Mouse (Mus musculus) heart, embryonic 14.5 days (tissue): ENCODE measurements around the gene Map3k3. TPM values are rescaled to one million over a fixed set of nuclear protein-coding genes. Genes with fewer than 3 reads are reported as not detected.
"Not testable (repeated sequence)": the region's sequence is repeated elsewhere in the genome, so short reads cannot be mapped to it uniquely, and the experiment has no call there.

Experiments used
- ATAC-seq: fragments of 200-750 bp; cut with Nextera tagmentation; 2 replicates; pipeline ENCODE4 v1.8.0; 2017; ENCODE audit warnings: low read depth, moderate TSS enrichment; ENCODE audit not compliant: insufficient number of reproducible peaks, insufficient read depth, low FRiP score
- H3K27ac ChIP-seq, 2 experiments: fragments of 200-500 bp in 1 of 2; fragments of 300-500 bp in 1 of 2; sonication (generic) in 1 of 2; replicated peaks in 1 of 2; 2 replicates each; pipeline ENCODE4 v1.5.1; 2012 to 2014; ENCODE audit warnings: low read depth in 2 of 2, low read length in 2 of 2, control low read depth in 1 of 2, mild to moderate bottlenecking in 1 of 2, mixed read lengths in 1 of 2; ENCODE audit not compliant: control insufficient read depth in 1 of 2, insufficient read depth in 1 of 2
- H3K27me3 ChIP-seq: fragments of 300-500 bp; sonication (generic); 2 replicates; pipeline ENCODE4 v1.6.1; 2014; ENCODE audit warnings: mild to moderate bottlenecking, low read length, control low read depth; ENCODE audit not compliant: control insufficient read depth, insufficient read depth
- H3K36me3 ChIP-seq: fragments of 300-500 bp; sonication (generic); 2 replicates; pipeline ENCODE4 v1.6.1; 2014; ENCODE audit warnings: mild to moderate bottlenecking, control low read depth, low read length, mixed read lengths; ENCODE audit not compliant: control insufficient read depth, insufficient read depth
- H3K4me1 ChIP-seq, 2 experiments: fragments of 200-500 bp in 1 of 2; fragments of 300-500 bp in 1 of 2; sonication (generic) in 1 of 2; 2 replicates each; pipeline ENCODE4 v1.6.1; 2012 to 2014; ENCODE audit warnings: low read length in 2 of 2, control low read depth in 1 of 2, mixed read lengths in 1 of 2; ENCODE audit not compliant: control insufficient read depth in 2 of 2, insufficient read depth in 2 of 2
- H3K4me2 ChIP-seq: fragments of 300-500 bp; sonication (generic); 2 replicates; pipeline ENCODE4 v1.6.1; 2014; ENCODE audit warnings: mild to moderate bottlenecking, low read length
- H3K4me3 ChIP-seq, 2 experiments: fragments of 200-500 bp in 1 of 2; fragments of 300-500 bp in 1 of 2; sonication (generic) in 1 of 2; 2 replicates each; pipeline ENCODE4 v1.5.1; 2012 to 2014; ENCODE audit warnings: low read length in 2 of 2, mild to moderate bottlenecking in 2 of 2, control low read depth in 1 of 2, low read depth in 1 of 2, moderate library complexity in 1 of 2; ENCODE audit not compliant: control insufficient read depth in 1 of 2, insufficient read depth in 1 of 2
- H3K9ac ChIP-seq: fragments of 300-500 bp; sonication (generic); 2 replicates; pipeline ENCODE4 v1.6.1; 2014; ENCODE audit warnings: mild to moderate bottlenecking, low read length
- H3K9me3 ChIP-seq: fragments of 300-500 bp; sonication (generic); 2 replicates; pipeline ENCODE4 v1.6.1; 2016; ENCODE audit warnings: low read length, control low read depth; ENCODE audit not compliant: control insufficient read depth
- WGBS: fragments of 180-500 bp; shearing (Covaris S2); extraction: QIAGEN DNeasy Blood & Tissue Kit; methylation state at CpG from one replicate; pipeline ENCODE4 v1.1.7; 2014; 5-methylcytosine and 5-hydroxymethylcytosine counted together
- polyA plus RNA-seq: library from polyadenylated mRNA; unstranded; fragments of >200 nt; fragmentation: Nextera tagmentation; extraction: Ambion mirVana; gene quantifications from 2 replicates; pipeline ENCODE4 v1.2.1, GENCODE M21; 2014

Gene Map3k3
- polyA plus RNA-seq, 1 experiment from 2014 or later: 28.6 TPM

- H3K27ac ChIP-seq: no peak overlapping the region
- ATAC-seq: no peak
- no peak overlapping the region for H3K4me2 ChIP-seq
- no peak overlapping the region for H3K9ac ChIP-seq
- peaks cover 15% of the 10 kb centered on the region for H3K36me3 ChIP-seq
- H3K4me1 ChIP-seq: peaks cover 2 to 8% of the 10 kb centered on the region in 2 experiments; a peak in 2 of 4 replicates
- no peaks in the 10 kb centered on the region for H3K9me3 ChIP-seq
- no peak overlapping the region for H3K4me3 ChIP-seq
- WGBS: 82% methylated on average over 5 of the region's 5 CpGs
- H3K27me3 ChIP-seq: no peaks in the 10 kb centered on the region
Measured at GRCm38 (mm10) chr11:106063756-106064155, 20.7 kb upstream of the Map3k3 start.

- Histone ChIP-seq H3K27me3 (no peaks in the 10 kb centered on the region), H3K9me3 (no peaks in the 10 kb centered on the region), H3K4me3 (peak overlapping the region; percentile 75 to 79), H3K36me3 (peaks cover 6% of the 10 kb centered on the region; the same call in 1 of the 2 replicates), H3K4me2 (peak overlapping the region; percentile 90), H3K4me1 (peaks cover 2 to 8% of the 10 kb centered on the region in 2 experiments; a peak in 2 of 4 replicates), H3K9ac (peak overlapping the region; percentile 87), H3K27ac (no peak overlapping the region)
- 42% methylated on average over 18 of the region's 18 CpGs for WGBS
- no peak for ATAC-seq
Measured at GRCm38 (mm10) chr11:106065073-106065922, 19.1 kb upstream of the Map3k3 start.

GRCm38 (mm10) chr11:106065923-106066571 is 18.4 kb upstream of the Map3k3 start, which contains the start of gene Taco1:
Gene Taco1 (plus strand): TSS chr11:106066061.
- Histone ChIP-seq H3K27ac (peak within 1 kb of the TSS; percentile 88 to 95), H3K4me3 (peak within 1 kb of the TSS; percentile 75 to 79), H3K4me2 (peak within 1 kb of the TSS; percentile 90), H3K36me3 (peaks cover 10% of the 10 kb centered on the region), H3K9me3 (no peaks in the 10 kb centered on the region), H3K27me3 (no peaks in the 10 kb centered on the region), H3K4me1 (peaks cover 2 to 8% of the 10 kb centered on the region in 2 experiments; a peak in 2 of 4 replicates), H3K9ac (peak within 1 kb of the TSS; percentile 87)
- peak; percentile 95 for ATAC-seq
- under 1% methylated on average over 49 of the region's 49 CpGs for whole genome bisulfite sequencing

GRCm38 (mm10) chr11:106066616-106067015 is 17.8 kb upstream of the Map3k3 start:
- H3K4me1 ChIP-seq, H3K27me3 ChIP-seq, H3K9me3 ChIP-seq, ATAC-seq: not testable (repeated sequence)
- H3K4me2 ChIP-seq: peak overlapping the region; percentile 90
- 13% methylated on average over 23 of the region's 23 CpGs for WGBS
- H3K4me3 ChIP-seq: peak overlapping the region; percentile 75 to 79
- peaks cover 15% of the 10 kb centered on the region for H3K36me3 ChIP-seq
- peak overlapping the region; percentile 87 for H3K9ac ChIP-seq
- peak overlapping the region; percentile 88 to 95 for H3K27ac ChIP-seq

GRCm38 (mm10) chr11:106073774-106074173 is 10.6 kb upstream of the Map3k3 start:
- ATAC-seq: no peak
- Histone ChIP-seq H3K36me3 (peaks cover 48% of the 10 kb centered on the region), H3K27me3 (no peaks in the 10 kb centered on the region), H3K9me3 (no peaks in the 10 kb centered on the region), H3K9ac (no peak overlapping the region), H3K4me2 (no peak overlapping the region), H3K27ac (no peak overlapping the region), H3K4me3 (no peak overlapping the region), H3K4me1 (no peaks in the 10 kb centered on the region)
- 79% methylated on average over 3 of the region's 3 CpGs for WGBS

- H3K27me3 ChIP-seq: no peaks in the 10 kb centered on the region
- 5% methylated on average over 4 of the region's 4 CpGs for WGBS
- H3K4me2 ChIP-seq: no peak overlapping the region
- H3K4me1 ChIP-seq: no peaks in the 10 kb centered on the region
- H3K4me3 ChIP-seq: no peak overlapping the region
- no peak overlapping the region for H3K27ac ChIP-seq
- peaks cover 35% of the 10 kb centered on the region for H3K36me3 ChIP-seq
- no peak overlapping the region for H3K9ac ChIP-seq
- no peaks in the 10 kb centered on the region for H3K9me3 ChIP-seq
- no peak for ATAC-seq
Measured at GRCm38 (mm10) chr11:106076321-106076720, 8.1 kb upstream of the Map3k3 start.

GRCm38 (mm10) chr11:106084911-106085561 is 623 bp downstream of the Map3k3 start:
- under 1% methylated on average over 60 of the region's 61 CpGs for WGBS
- peak; percentile 68 for ATAC-seq
- no peaks in the 10 kb centered on the region for H3K27me3 ChIP-seq
- H3K27ac ChIP-seq: peak overlapping the region; percentile 93 to 95
- H3K4me3 ChIP-seq: peak overlapping the region; percentile 63 to 92
- H3K4me2 ChIP-seq: peak overlapping the region; percentile 76
- H3K9ac ChIP-seq: peak overlapping the region; percentile 97
- no peaks in the 10 kb centered on the region for H3K36me3 ChIP-seq
- H3K4me1 ChIP-seq: peaks cover 0 to 18% of the 10 kb centered on the region in 2 experiments; a peak in 3 of 4 replicates
- no peaks in the 10 kb centered on the region for H3K9me3 ChIP-seq
